Mouse (Mus musculus): ENCODE results near the gene Srsf1. TPM values are rescaled to one million over a fixed set of nuclear protein-coding genes. Genes with fewer than 3 reads are reported as not detected.

Gene Srsf1
- total RNA-seq, 2 experiments from 2014 or later = 212 to 243 TPM

DNA sequence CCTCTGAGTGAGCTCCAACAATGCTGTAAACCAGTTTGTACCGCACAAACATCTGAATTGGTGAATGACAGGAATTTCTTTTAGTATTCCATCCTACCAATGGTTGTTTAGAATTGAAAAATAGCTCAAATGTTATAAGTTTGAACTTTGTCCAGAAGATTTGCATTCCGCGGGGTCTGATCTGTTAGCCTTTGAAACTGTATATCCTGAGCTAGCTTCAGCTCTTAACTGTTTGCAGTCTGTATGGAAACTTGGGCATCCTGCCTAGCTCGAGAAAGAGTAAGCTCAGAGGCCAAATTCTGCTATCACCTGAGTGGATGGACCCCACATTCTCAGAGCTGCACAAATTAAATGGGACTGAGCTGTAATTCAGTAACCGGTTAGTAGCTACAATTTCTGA lies 23.9 kb downstream of the Srsf1 start:
- DNase-seq = no peak

DNA sequence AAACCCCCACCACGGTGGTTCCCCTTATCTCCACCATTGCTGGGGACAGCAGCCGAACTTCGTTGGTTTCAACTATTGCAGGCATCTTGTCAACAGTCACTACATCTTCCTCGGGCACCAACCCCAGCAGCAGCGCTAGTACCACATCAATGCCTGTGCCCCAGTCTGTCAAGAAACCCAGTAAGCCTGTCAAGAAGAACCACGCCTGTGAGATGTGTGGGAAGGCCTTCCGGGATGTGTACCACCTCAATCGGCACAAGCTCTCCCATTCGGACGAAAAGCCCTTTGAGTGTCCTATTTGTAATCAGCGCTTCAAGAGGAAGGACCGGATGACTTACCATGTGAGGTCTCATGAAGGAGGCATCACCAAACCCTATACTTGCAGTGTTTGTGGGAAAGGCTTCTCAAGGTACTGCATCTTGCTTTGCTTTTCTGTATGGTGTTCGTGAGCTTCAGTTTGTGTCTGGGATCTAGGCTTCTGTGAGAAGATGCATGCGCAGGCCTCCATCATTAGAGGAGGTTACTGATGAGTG lies 26.2 kb downstream of the Srsf1 start:
- DNase-seq = no peak

DNA sequence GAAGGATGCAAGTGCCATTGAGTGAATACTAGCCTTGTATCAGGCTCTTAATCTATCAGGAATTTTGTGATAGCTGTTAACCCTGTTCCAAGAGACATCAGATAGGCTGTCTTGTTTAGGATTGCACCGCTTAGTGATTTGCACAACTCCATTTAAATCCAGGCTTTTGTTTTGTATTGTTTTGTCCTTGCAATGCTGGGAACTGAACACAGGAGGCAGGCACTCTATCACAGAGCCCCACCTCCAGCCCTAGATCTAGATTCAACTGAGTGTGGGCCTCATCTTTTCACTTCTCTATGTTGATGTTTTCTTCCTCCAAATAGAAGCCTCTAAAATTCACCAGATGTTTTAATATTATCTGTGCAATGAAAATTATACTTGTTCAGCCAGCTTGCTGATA lies 28.5 kb downstream of the Srsf1 start:
- DNase-seq = no peak

DNA sequence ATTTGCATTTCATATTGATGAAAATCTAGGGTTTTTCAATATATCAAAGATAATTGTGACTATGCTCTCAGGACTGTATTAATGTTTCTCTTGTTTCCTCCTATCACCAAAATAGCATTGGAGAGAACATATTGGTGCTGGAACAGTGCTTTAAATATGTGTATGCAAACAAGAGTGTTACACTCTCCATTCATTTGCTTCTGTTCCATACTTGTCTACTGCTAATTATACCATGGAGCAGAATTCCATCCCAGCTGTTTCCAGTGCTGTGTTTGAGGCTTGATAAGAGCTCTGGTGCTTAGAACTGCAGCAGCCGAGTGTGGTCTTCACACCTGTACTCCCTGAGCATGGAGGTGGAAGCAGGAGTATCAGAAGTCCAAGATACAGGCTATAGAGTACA lies 29.2 kb downstream of the Srsf1 start:
- no peak for DNase-seq

DNA sequence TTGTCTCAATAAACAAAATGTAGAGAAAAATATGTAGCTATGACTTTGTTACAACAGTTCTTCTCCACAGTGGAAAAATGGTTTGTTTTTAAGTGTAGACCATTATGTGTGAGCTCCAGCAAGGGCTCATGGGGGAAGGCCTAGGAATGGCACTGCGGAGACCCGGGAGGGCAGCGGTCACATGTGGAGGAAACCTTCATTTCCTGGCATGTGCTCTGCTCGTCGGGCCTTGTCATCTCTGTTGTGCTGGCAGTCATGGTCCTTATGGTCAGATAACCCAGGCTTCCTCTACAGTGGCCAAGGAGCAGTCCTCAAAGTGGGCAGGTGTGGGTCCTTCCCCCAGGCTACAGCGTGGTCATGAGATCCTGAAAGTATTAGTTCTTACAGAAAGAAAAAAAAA lies 36.5 kb downstream of the Srsf1 start:
- DNase-seq = no peak

DNA sequence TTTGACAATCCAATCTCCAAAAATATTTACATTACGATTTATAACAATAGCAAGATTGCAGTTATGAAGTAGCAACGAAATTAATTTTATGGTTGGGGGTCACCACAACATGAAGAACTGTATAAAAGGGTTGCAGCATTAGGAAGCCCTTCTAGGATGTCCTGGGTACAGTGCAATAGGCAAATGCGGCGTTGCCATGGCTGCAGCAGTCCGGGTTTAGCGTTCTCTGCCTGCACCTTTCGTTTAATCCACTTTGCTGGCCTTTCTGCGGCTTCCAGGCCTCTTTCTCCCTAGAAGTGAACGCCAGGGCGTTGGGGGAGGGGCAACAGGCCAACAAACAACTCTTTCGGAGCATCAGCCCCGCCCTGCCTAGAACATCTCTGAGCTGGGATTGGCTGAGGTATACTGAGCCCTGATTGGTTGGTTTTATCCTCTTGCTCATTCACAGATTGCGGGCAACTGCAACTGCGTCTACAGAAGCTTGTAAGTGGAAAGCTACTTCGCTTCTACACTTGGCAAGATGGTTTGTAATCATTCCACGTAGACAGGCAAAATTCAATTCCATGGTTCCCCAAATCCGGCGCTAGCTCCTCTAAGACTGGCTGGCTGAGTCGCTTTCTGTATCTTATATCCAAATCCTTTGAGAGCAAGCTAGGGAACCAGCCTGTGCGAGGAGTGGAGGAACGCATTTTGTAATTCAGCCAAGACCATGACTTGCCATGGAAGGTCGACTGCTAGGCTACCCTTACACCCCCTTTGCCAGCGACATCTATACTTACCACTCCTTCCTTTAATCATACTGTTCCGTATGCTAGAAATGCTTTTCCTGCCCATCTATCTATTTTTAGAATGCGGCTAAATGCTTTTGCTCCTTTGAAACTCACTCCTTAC lies 39.8 kb downstream of the Srsf1 start:
- DNase-seq = peak; percentile 93 to 98

DNA sequence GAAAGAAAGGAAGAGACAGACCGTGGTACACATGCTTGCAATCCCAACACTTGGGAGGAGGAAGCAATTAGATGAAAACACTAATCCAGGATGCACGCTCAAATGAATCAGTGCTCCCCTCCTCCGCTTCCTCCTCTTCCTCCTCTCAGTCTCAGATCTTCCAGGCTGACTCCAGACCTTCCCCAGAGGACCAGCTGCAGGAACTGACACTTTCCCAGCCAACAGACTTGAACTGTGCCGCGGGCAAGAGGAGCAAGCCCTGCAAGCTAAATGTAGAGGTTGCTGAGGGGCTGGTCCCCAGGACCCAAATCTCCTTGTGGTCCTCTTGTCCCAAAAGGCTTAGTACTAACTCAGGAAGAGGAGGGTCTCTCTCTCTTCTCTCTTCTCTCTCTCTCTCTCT lies 42.0 kb downstream of the Srsf1 start:
- no peak for DNase-seq

DNA sequence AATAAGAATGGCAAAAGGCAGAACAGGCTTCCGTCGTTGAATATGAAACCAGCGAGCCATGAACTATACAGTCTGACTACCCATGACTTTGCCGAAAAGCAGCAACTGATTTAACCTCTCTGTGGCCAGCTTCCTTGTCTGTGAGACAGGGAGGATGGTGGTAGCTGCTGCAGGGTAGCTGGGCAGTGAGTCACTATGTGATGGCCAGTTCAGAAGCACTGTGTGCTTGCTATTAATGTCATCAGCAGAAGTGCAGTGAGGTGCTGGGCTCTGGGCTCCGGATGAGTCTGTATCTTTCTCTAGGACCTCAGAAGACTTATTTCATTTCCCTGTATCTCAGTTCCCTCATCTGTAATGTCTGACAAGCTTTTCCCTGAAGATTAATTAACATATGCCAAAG lies 43.1 kb downstream of the Srsf1 start:
- DNase-seq = peak in 1 of 2 experiments; percentile 42

DNA sequence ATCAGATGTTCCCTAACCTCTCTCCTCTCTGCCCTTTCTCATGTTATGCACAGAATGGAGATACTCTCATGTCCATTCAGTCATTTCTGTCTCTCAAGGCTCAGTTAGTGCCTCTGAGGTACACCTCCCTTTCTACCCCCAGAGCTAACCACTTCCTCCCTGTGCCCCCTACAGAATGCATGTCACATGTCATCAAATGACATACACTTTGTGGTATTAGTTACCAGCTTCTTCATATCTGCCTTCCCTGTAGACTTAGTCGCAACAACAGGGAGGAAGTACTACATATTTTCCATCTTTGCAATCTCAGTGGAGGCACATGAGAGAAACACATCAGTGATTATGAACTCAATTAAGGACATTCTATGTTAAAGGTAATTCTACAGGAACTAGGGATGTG lies 44.8 kb downstream of the Srsf1 start:
- DNase-seq = no peak

DNA sequence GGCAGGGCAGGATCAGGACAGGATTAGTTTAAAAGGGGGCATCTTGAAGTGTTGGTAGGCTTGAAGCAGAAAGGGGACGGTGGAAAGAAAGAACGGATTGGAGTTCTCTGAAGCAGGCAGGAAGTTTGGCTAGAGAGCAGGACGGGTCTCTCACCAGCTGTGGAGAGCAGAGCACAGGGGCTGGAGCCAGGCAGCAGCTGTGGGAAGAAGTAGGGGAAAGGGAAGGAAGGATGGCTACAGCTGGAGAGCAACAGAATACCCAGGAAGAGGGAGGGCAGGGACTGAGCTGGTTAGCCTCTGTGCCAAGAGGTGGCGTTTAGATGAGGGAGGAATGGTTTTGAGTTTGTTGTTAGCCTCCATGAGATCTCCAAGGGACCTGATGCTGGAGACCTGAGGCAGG lies 50.0 kb downstream of the Srsf1 start:
- no peak for DNase-seq

DNA sequence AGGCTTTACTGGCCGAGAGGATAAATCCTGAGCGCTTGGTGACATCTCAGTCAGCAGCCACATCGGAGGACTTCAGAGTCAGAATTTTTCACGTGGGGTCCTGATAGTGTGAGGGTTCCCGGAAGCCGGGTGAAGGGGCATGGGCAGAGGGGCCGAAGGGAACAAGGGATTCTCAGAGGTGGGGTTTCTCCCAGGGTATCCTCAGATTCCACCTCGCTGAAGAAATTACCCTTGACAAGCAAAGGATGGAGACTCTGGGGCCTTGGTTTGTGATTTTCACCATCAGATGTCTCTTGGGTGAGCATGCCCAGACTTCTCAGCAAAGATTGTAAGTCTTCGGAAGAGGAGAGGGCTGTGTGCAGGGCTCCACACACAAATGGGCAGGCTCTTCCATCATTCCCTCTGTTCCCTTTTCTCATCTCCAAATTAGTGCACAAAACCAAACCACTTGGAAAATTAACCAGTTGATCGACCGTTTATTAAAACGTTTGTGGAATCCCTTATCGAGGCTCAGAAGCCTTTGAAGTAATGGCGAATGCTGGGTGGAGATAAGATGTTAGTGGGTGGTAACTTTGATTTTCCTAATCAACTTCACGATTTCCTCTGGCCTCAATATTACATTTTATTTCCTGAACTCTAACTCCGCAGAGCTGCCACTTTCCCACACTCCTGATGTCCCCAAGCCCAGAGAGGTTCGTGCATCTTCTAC lies 51.0 kb downstream of the Srsf1 start, which contains the start of gene Cuedc1:
Gene Cuedc1, plus strand, starts transcription at position 38 of the 709 bp plus-strand sequence.
- no peak for DNase-seq

DNA sequence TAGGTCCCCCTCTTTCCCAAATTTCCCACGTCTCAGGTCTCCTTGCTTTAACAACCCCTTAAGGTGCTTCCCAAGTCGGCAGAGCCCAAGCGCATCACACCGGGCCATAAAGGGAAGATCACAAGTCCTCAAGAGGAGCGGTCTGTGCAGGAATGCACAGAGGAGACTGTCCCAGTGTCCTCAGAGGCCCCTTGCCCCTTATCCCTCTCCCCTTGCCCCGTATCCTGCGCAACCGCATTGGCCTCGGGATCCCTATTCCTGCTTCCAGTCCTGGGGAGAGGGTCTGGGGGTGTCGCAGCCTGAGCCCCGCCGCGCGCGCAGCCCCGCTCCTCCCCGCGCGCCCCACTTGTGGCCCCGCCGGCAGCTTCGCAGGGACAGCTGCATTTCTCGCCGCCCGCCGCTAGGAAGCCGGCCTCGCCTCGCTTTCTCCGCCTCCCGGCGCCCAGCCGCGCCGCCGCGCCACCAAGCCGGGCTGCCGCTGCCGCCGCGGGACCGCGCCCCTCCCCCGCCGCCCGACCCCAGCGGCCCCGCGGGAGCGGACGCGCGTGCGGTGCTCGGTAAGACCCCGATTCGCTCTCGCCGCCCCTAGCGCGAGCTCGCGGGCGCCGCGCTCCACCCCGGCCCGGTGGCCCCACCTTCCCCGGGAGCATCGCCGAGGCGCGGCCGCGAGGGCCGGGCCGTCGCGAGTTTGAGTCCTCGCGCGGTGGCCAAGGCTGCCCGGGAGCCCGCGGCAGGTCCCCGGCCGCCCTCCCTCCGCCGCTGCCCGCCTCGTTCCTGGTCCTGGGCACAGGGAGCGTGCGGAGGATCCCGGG lies 51.8 kb downstream of the Srsf1 start:
- DNase-seq = peak; percentile 88 to 91

DNA sequence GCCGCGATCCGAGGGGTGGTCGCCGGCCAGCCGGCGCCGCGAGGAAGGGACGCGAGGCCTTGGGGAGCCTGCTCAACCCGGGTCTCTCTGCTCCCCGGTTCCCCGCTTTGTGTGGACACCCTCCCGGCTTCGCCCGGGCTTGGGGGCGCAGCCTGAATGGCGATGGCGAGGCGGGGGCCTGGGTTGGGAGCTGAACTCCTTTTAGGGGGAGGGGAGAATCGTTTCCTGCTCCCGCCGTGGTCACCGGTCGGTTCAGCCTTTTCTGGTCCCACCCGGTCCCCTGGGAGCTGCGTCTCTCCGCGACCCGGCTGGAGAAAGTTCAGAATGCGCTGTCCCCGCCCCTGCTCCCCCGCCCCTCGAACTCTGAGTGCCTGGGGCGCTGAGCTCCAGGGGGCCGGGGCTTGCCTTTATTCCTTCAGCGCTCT lies 52.4 kb downstream of the Srsf1 start:
- peak; percentile 82 to 91 for DNase-seq

DNA sequence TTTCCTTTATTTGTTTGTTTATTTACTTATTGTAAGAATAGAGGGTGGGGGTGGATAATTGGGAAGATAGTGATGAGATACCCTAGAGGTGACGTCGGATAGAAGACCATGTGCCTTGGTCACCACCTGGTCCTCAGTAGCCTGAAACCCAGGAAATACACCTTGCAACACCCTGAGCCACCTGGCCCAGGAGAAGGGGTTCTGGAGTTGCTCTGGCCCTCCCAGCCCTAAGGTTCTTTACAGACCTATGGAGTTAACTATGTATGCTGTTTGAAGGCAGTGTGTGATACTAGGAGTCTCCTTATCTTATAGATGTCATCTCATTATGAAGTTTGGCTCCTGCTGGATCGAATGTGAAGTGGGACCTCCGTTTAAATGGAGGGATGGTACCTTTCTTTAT lies 53.0 kb downstream of the Srsf1 start:
- no peak for DNase-seq

Other genes with a start within 250 kb of the Srsf1 start
- gene Lpo, start 219.1 kb upstream of the Srsf1 start, total RNA-seq (2021) = not detected
- 10 to 100 TPM in 1 of 2 experiments, 1 to 10 TPM in 1; 9.3 to 10.2 TPM for gene Mks1, start 194.2 kb upstream of the Srsf1 start, total RNA-seq (2021)
- gene Epx, start 171.8 kb upstream of the Srsf1 start, total RNA-seq (2021) = not detected
- not detected for gene Olfr462, start 155.1 kb upstream of the Srsf1 start, total RNA-seq (2021)
- gene Olfr463, start 150.0 kb upstream of the Srsf1 start, total RNA-seq (2021) = not detected
- not detected for gene Olfr464, start 126.4 kb upstream of the Srsf1 start, total RNA-seq (2021)
- 100 to 1,000 TPM; 200 to 233 TPM for gene Dynll2, start 59.8 kb upstream of the Srsf1 start, total RNA-seq (2021)
- 10 to 100 TPM; 49.3 to 50.9 TPM for gene Vezf1, start 20.9 kb downstream of the Srsf1 start, total RNA-seq (2021)
- 10 to 100 TPM; 46.9 to 53.4 TPM for gene Cuedc1, start 50.7 kb downstream of the Srsf1 start, total RNA-seq (2021)
- gene Mrps23, start 157.0 kb downstream of the Srsf1 start, total RNA-seq (2021) = 100 to 1,000 TPM; 151 to 216 TPM
- not detected for gene Ccdc182, start 246.7 kb downstream of the Srsf1 start, total RNA-seq (2021)